Mouse (Mus musculus): ENCODE results near the gene Tanc1.
A peak's percentile ranks its signal among the peaks of the same experiment; 100 is the strongest.

Gene Tanc1

GRCm38 (mm10) chr2:59648444-59648843, 36.6 kb downstream of the Tanc1 start:
- DNase-seq (ENCODE audit: low spot score in 2 of 2) = no peak

- peak in 1 of 2 experiments; percentile 22 for DNase-seq (ENCODE audit: low spot score in 2 of 2)
Observed at GRCm38 (mm10) chr2:59651801-59652200, 40.0 kb downstream of the Tanc1 start.

GRCm38 (mm10) chr2:59652702-59653101, 40.9 kb downstream of the Tanc1 start:
- no peak for DNase-seq (ENCODE audit: low spot score in 2 of 2)

- no peak for DNase-seq (ENCODE audit: low spot score in 2 of 2)
Observed at GRCm38 (mm10) chr2:59653306-59654165, 41.7 kb downstream of the Tanc1 start.

- no peak for DNase-seq (ENCODE audit: low spot score in 2 of 2)
Observed at GRCm38 (mm10) chr2:59655471-59655870, 43.6 kb downstream of the Tanc1 start.

GRCm38 (mm10) chr2:59656680-59657079, 44.8 kb downstream of the Tanc1 start:
- no peak for DNase-seq (ENCODE audit: low spot score in 2 of 2)

GRCm38 (mm10) chr2:59659686-59660085, 47.8 kb downstream of the Tanc1 start:
- no peak for DNase-seq (ENCODE audit: low spot score in 2 of 2)

- no peak for DNase-seq (ENCODE audit: low spot score in 2 of 2)
Observed at GRCm38 (mm10) chr2:59660891-59661805, 49.3 kb downstream of the Tanc1 start.

- no peak for DNase-seq (ENCODE audit: low spot score in 2 of 2)
Observed at GRCm38 (mm10) chr2:59664803-59665567, 53.1 kb downstream of the Tanc1 start.

- DNase-seq (ENCODE audit: low spot score in 2 of 2) = no peak
Observed at GRCm38 (mm10) chr2:59666533-59666932, 54.7 kb downstream of the Tanc1 start.

- DNase-seq (ENCODE audit: low spot score in 2 of 2) = no peak
Observed at GRCm38 (mm10) chr2:59670087-59671060, 58.5 kb downstream of the Tanc1 start.

- no peak for DNase-seq (ENCODE audit: low spot score in 2 of 2)
Observed at GRCm38 (mm10) chr2:59671671-59672070, 59.8 kb downstream of the Tanc1 start.

GRCm38 (mm10) chr2:59672086-59672485, 60.2 kb downstream of the Tanc1 start:
- no peak for DNase-seq (ENCODE audit: low spot score in 2 of 2)

GRCm38 (mm10) chr2:59672686-59673085, 60.8 kb downstream of the Tanc1 start:
- DNase-seq (ENCODE audit: low spot score in 2 of 2) = no peak

GRCm38 (mm10) chr2:59673351-59673750, 61.5 kb downstream of the Tanc1 start:
- no peak for DNase-seq (ENCODE audit: low spot score in 2 of 2)

- DNase-seq (ENCODE audit: low spot score in 2 of 2) = no peak
Observed at GRCm38 (mm10) chr2:59673877-59674276, 62.0 kb downstream of the Tanc1 start.

GRCm38 (mm10) chr2:59675270-59675995, 63.6 kb downstream of the Tanc1 start:
- no peak for DNase-seq (ENCODE audit: low spot score in 2 of 2)

- DNase-seq (ENCODE audit: low spot score in 2 of 2) = no peak
Observed at GRCm38 (mm10) chr2:59676041-59676440, 64.2 kb downstream of the Tanc1 start.

- no peak for DNase-seq (ENCODE audit: low spot score in 2 of 2)
Observed at GRCm38 (mm10) chr2:59676442-59676841, 64.6 kb downstream of the Tanc1 start.
